Mouse (Mus musculus) CH12.LX (cell line): ENCODE data around the gene Syne1. TPM values are rescaled to one million over a fixed set of nuclear protein-coding genes. Genes with fewer than 3 reads are reported as not detected.

Source experiments
- DNase-seq: peaks from one replicate; pipeline ENCODE4 v3.0.0-alpha.2; 2013; ENCODE audit errors: extremely low read depth
- H3K27ac ChIP-seq: 2 replicates; pipeline ENCODE4 v1.5.1; 2012; ENCODE audit warnings: low read depth, mild to moderate bottlenecking, control low read depth, moderate library complexity; ENCODE audit not compliant: insufficient read depth
- H3K27me3 ChIP-seq: replicated peaks from 2 replicates; pipeline ENCODE3; 2012; ENCODE audit warnings: inconsistent platforms
- H3K36me3 ChIP-seq, 2 experiments: replicated peaks in 1 of 2; 2 replicates each; pipeline versions ENCODE3 to v1.6.1; 2012; ENCODE audit warnings: inconsistent platforms in 1 of 2, low read length in 1 of 2, mild to moderate bottlenecking in 1 of 2, mixed read lengths in 1 of 2, moderate library complexity in 1 of 2; ENCODE audit not compliant: control insufficient read depth in 1 of 2, insufficient read depth in 1 of 2
- H3K4me1 ChIP-seq, 2 experiments: 2 replicates each; pipeline ENCODE4 v1.6.1; 2012; ENCODE audit warnings: inconsistent platforms in 1 of 2, moderate library complexity in 1 of 2; ENCODE audit not compliant: insufficient read depth in 2 of 2, control insufficient read depth in 1 of 2
- H3K4me2 ChIP-seq: 2 replicates; pipeline ENCODE4 v1.6.1; 2012; ENCODE audit warnings: low read depth, mild to moderate bottlenecking, control low read depth; ENCODE audit not compliant: poor library complexity, insufficient read depth, severe bottlenecking
- H3K4me3 ChIP-seq, 3 experiments: fragments of 150-350 bp in 1 of 3; sonication (generic) in 1 of 3; replicated peaks in 1 of 3; 2 replicates each; pipeline versions ENCODE3 to v1.5.1; 2011 to 2012; ENCODE audit warnings: low read depth in 2 of 3, low read length in 2 of 3, mild to moderate bottlenecking in 2 of 3, moderate library complexity in 2 of 3, control low read depth in 1 of 3, improper control_type of control experiment in 1 of 3, inconsistent platforms in 1 of 3, mixed read lengths in 1 of 3; ENCODE audit not compliant: poor library complexity in 1 of 3
- H3K79me2 ChIP-seq: replicated peaks from 2 replicates; pipeline ENCODE4 v1.6.1; 2012; ENCODE audit warnings: mild to moderate bottlenecking, moderate library complexity; ENCODE audit not compliant: control insufficient read depth, poor library complexity, insufficient read depth, severe bottlenecking; ENCODE audit errors: extremely low read depth
- H3K9ac ChIP-seq: 2 replicates; pipeline ENCODE4 v1.6.1; 2012; ENCODE audit warnings: low read depth, mild to moderate bottlenecking, control low read depth, moderate library complexity; ENCODE audit not compliant: insufficient read depth
- H3K9me3 ChIP-seq: replicated peaks from 2 replicates; pipeline ENCODE3; 2012; ENCODE audit warnings: low read length, inconsistent platforms, mixed read lengths
- CTCF ChIP-seq, 2 experiments: IDR thresholded peaks in 1 of 2; conservative IDR thresholded peaks in 1 of 2; 2 replicates each; pipeline ENCODE4 v1.5.1; 2011 to 2012; ENCODE audit warnings: low read depth in 2 of 2, low read length in 2 of 2, improper control_type of control experiment in 1 of 2, inconsistent platforms in 1 of 2, mild to moderate bottlenecking in 1 of 2, moderate library complexity in 1 of 2
- E2F4 ChIP-seq: IDR thresholded peaks from 2 replicates; pipeline ENCODE4 v1.6.1; 2011; ENCODE audit warnings: low read depth, low read length, improper control_type of control experiment; ENCODE audit not compliant: insufficient replicate concordance
- ELF1 ChIP-seq: IDR thresholded peaks from 2 replicates; pipeline ENCODE4 v1.6.1; 2014; ENCODE audit warnings: low read depth, mild to moderate bottlenecking, inconsistent platforms, low read length, improper control_type of control experiment
- GABPA ChIP-seq: IDR thresholded peaks from 2 replicates; pipeline ENCODE4 v1.6.1; 2012; ENCODE audit warnings: low read depth, low read length, improper control_type of control experiment, inconsistent platforms; ENCODE audit not compliant: insufficient replicate concordance
- JUND ChIP-seq: conservative IDR thresholded peaks from 2 replicates; pipeline ENCODE4 v1.6.1; 2011; ENCODE audit warnings: low read depth, low read length, improper control_type of control experiment
- KAT2A ChIP-seq: IDR thresholded peaks from 2 replicates; pipeline ENCODE4 v1.6.1; 2012; ENCODE audit warnings: low read length, improper control_type of control experiment, inconsistent platforms; ENCODE audit not compliant: insufficient replicate concordance
- MAFK ChIP-seq: IDR thresholded peaks from 2 replicates; pipeline ENCODE4 v1.6.1; 2011; ENCODE audit warnings: low read length, improper control_type of control experiment; ENCODE audit not compliant: insufficient replicate concordance
- MXI1 ChIP-seq: IDR thresholded peaks from 2 replicates; pipeline ENCODE4 v1.6.1; 2011; ENCODE audit warnings: mild to moderate bottlenecking, low read depth, low read length, improper control_type of control experiment
- MYC ChIP-seq: IDR thresholded peaks from 2 replicates; pipeline ENCODE4 v1.6.1; 2011; ENCODE audit warnings: low read depth, mild to moderate bottlenecking, improper control_type of control experiment, low read length
- POLR2A ChIP-seq: IDR thresholded peaks from 2 replicates; pipeline ENCODE4 v1.6.1; 2011; ENCODE audit warnings: low read depth, mild to moderate bottlenecking, improper control_type of control experiment, low read length
- RAD21 ChIP-seq: IDR thresholded peaks from 2 replicates; pipeline ENCODE4 v1.6.1; 2011; ENCODE audit warnings: low read depth, mild to moderate bottlenecking, low read length, improper control_type of control experiment, moderate library complexity
- SMC3 ChIP-seq: IDR thresholded peaks from 2 replicates; pipeline ENCODE4 v1.6.1; 2011; ENCODE audit warnings: low read depth, low read length, improper control_type of control experiment
- TBP ChIP-seq: conservative IDR thresholded peaks from 2 replicates; pipeline ENCODE4 v1.6.1; 2011; ENCODE audit warnings: low read depth, low read length, improper control_type of control experiment
- USF2 ChIP-seq: conservative IDR thresholded peaks from 2 replicates; pipeline ENCODE4 v1.6.1; 2011; ENCODE audit warnings: low read depth, low read length, improper control_type of control experiment
- ZC3H11A ChIP-seq: IDR thresholded peaks from 2 replicates; pipeline ENCODE4 v1.6.1; 2012; ENCODE audit warnings: low read depth, mild to moderate bottlenecking, inconsistent platforms, low read length, improper control_type of control experiment
- ZKSCAN1 ChIP-seq: IDR thresholded peaks from 2 replicates; pipeline ENCODE4 v1.6.1; 2012; ENCODE audit warnings: low read depth, inconsistent platforms, low read length, improper control_type of control experiment, borderline replicate concordance
- ZNF384 ChIP-seq: IDR thresholded peaks from 2 replicates; pipeline ENCODE4 v1.6.1; 2012; ENCODE audit warnings: low read depth, low read length, improper control_type of control experiment, inconsistent platforms
- dilution Hi-C: fragments of 300-500 bp; cut with MboI; formaldehyde crosslinking; loops from 2 replicates; pipeline ENCODE4 v1.14.3; 2020; ENCODE audit warnings: low sequenced_read_pairs; ENCODE audit not compliant: extremely low pct_unique_long_range_greater_than_20kb, extremely low pct_ligation_motif_present
- in situ Hi-C: fragments of 300-500 bp; cut with MboI; formaldehyde crosslinking; loops from 3 replicates; pipeline ENCODE4 v1.14.3; 2019; ENCODE audit warnings: low sequenced_read_pairs, low pct_ligation_motif_present, low pct_unique_long_range_greater_than_20kb, mixed read lengths
- polyA plus RNA-seq: library from polyadenylated mRNA; unstranded; fragments of >175 nt; gene quantifications from 2 replicates; pipeline ENCODE4 v1.2.1, GENCODE M21; 2012; ENCODE audit warnings: low read depth; ENCODE audit not compliant: insufficient read length
- total RNA-seq, 2 experiments: library from RNA; depleted of rRNA; stranded (reverse); fragments of 300-350 nt in 1 of 2; fragments of >200 nt in 1 of 2; gene quantifications; 2 replicates each; pipeline ENCODE4 v1.2.3; 2012 to 2014

Syne1 gene
- total and polyA plus RNA-seq, 3 experiments = 3.1 to 7.6 (median 3.6) TPM

GRCm38 (mm10) chr10:5336394-5336793 is 214.9 kb downstream of the Syne1 start:
- Histone ChIP-seq H3K27me3 (no peaks in the 10 kb centered on the region), H3K9ac (no peak overlapping the region), H3K36me3 (no peaks in the 10 kb centered on the region)
- in situ Hi-C loops = no loop called here
- peak; percentile 7 for DNase-seq
- peak in 1 of 2 experiments; percentile 51; a peak in 2 of 4 replicates for TF ChIP-seq CTCF (conservative IDR thresholded peaks at IDR 0.05 in 1 of 2, IDR thresholded peaks at IDR 0.05 in 1 of 2; ENCODE audit: low read depth in 2 of 2, low read length in 2 of 2)
- TF ChIP-seq SMC3 = peak; percentile 24
- TF ChIP-seq GABPA = no peak
- TF ChIP-seq ZKSCAN1 = no peak
- TF ChIP-seq JUND = no peak
- TF ChIP-seq TBP = no peak
- no peak for TF ChIP-seq USF2
- TF ChIP-seq ELF1 = no peak
- peak; percentile 35 for TF ChIP-seq RAD21
- TF ChIP-seq ZC3H11A = no peak
- no peak for TF ChIP-seq MXI1
- TF ChIP-seq MYC = no peak
- no peak for TF ChIP-seq E2F4
- TF ChIP-seq POLR2A = no peak
- TF ChIP-seq, all 38 proteins: peak for 3
- Histone ChIP-seq H3K4me1 (no peaks in the 10 kb centered on the region), H3K4me2 (no peak overlapping the region), H3K79me2 (no peaks in the 10 kb centered on the region), H3K9me3 (no peaks in the 10 kb centered on the region), H3K4me3 (no peak overlapping the region), H3K27ac (no peak overlapping the region)
- dilution Hi-C loops = no loop called here

- Histone ChIP-seq H3K79me2 (no peaks in the 10 kb centered on the region), H3K4me3 (no peak overlapping the region), H3K4me2 (no peak overlapping the region), H3K27me3 (no peaks in the 10 kb centered on the region), H3K9ac (no peak overlapping the region), H3K27ac (no peak overlapping the region), H3K36me3 (no peaks in the 10 kb centered on the region), H3K9me3 (no peaks in the 10 kb centered on the region), H3K4me1 (no peaks in the 10 kb centered on the region)
- TF ChIP-seq MAFK (no peak), ZNF384 (no peak), KAT2A (no peak)
- DNase-seq = no peak
- dilution Hi-C loops = no loop called here
- in situ Hi-C loops = no loop called here
These were observed 218.5 kb downstream of the Syne1 start for GRCm38 (mm10) chr10:5332801-5333200.
